Mouse (Mus musculus) heart, embryonic 14.5 days (tissue): ENCODE measurements around the gene Syne3. TPM values are rescaled to one million over a fixed set of nuclear protein-coding genes. Genes with fewer than 3 reads are reported as not detected.

Experiments
- ATAC-seq: fragments of 200-750 bp; cut with Nextera tagmentation; 2 replicates; pipeline ENCODE4 v1.8.0; 2017; ENCODE audit warnings: low read depth, moderate TSS enrichment; ENCODE audit not compliant: insufficient number of reproducible peaks, insufficient read depth, low FRiP score
- H3K27ac ChIP-seq, 2 experiments: fragments of 200-500 bp in 1 of 2; fragments of 300-500 bp in 1 of 2; sonication (generic) in 1 of 2; replicated peaks in 1 of 2; 2 replicates each; pipeline ENCODE4 v1.5.1; 2012 to 2014; ENCODE audit warnings: low read depth in 2 of 2, low read length in 2 of 2, control low read depth in 1 of 2, mild to moderate bottlenecking in 1 of 2, mixed read lengths in 1 of 2; ENCODE audit not compliant: control insufficient read depth in 1 of 2, insufficient read depth in 1 of 2
- H3K27me3 ChIP-seq: fragments of 300-500 bp; sonication (generic); 2 replicates; pipeline ENCODE4 v1.6.1; 2014; ENCODE audit warnings: mild to moderate bottlenecking, low read length, control low read depth; ENCODE audit not compliant: control insufficient read depth, insufficient read depth
- H3K36me3 ChIP-seq: fragments of 300-500 bp; sonication (generic); 2 replicates; pipeline ENCODE4 v1.6.1; 2014; ENCODE audit warnings: mild to moderate bottlenecking, control low read depth, low read length, mixed read lengths; ENCODE audit not compliant: control insufficient read depth, insufficient read depth
- H3K4me1 ChIP-seq, 2 experiments: fragments of 200-500 bp in 1 of 2; fragments of 300-500 bp in 1 of 2; sonication (generic) in 1 of 2; 2 replicates each; pipeline ENCODE4 v1.6.1; 2012 to 2014; ENCODE audit warnings: low read length in 2 of 2, control low read depth in 1 of 2, mixed read lengths in 1 of 2; ENCODE audit not compliant: control insufficient read depth in 2 of 2, insufficient read depth in 2 of 2
- H3K4me2 ChIP-seq: fragments of 300-500 bp; sonication (generic); 2 replicates; pipeline ENCODE4 v1.6.1; 2014; ENCODE audit warnings: mild to moderate bottlenecking, low read length
- H3K4me3 ChIP-seq, 2 experiments: fragments of 200-500 bp in 1 of 2; fragments of 300-500 bp in 1 of 2; sonication (generic) in 1 of 2; 2 replicates each; pipeline ENCODE4 v1.5.1; 2012 to 2014; ENCODE audit warnings: low read length in 2 of 2, mild to moderate bottlenecking in 2 of 2, control low read depth in 1 of 2, low read depth in 1 of 2, moderate library complexity in 1 of 2; ENCODE audit not compliant: control insufficient read depth in 1 of 2, insufficient read depth in 1 of 2
- H3K9ac ChIP-seq: fragments of 300-500 bp; sonication (generic); 2 replicates; pipeline ENCODE4 v1.6.1; 2014; ENCODE audit warnings: mild to moderate bottlenecking, low read length
- H3K9me3 ChIP-seq: fragments of 300-500 bp; sonication (generic); 2 replicates; pipeline ENCODE4 v1.6.1; 2016; ENCODE audit warnings: low read length, control low read depth; ENCODE audit not compliant: control insufficient read depth
- WGBS: fragments of 180-500 bp; shearing (Covaris S2); extraction: QIAGEN DNeasy Blood & Tissue Kit; methylation state at CpG from one replicate; pipeline ENCODE4 v1.1.7; 2014; 5-methylcytosine and 5-hydroxymethylcytosine counted together
- polyA plus RNA-seq: library from polyadenylated mRNA; unstranded; fragments of >200 nt; fragmentation: Nextera tagmentation; extraction: Ambion mirVana; gene quantifications from 2 replicates; pipeline ENCODE4 v1.2.1, GENCODE M21; 2014

Gene Syne3
- polyA plus RNA-seq, result 0.75 and 0.93 TPM in 2 replicates

GRCm38 (mm10) chr12:105009370-105010212 lies at the start of gene Syne3:
Gene Syne3, minus strand, starts transcription at chr12:105009809.
- WGBS, result 1% methylated on average over 58 of the region's 66 CpGs
- H3K36me3 ChIP-seq, result no peaks in the 10 kb centered on the region
- H3K4me3 ChIP-seq, result peak within 1 kb of the TSS; percentile 56 to 64
- ATAC-seq, result peak; percentile 70
- peak within 1 kb of the TSS; percentile 80 for H3K4me2 ChIP-seq
- H3K9ac ChIP-seq, result peak within 1 kb of the TSS; percentile 72
- no peaks in the 10 kb centered on the region for H3K9me3 ChIP-seq
- no peak within 1 kb of the TSS; a peak in 1 of 4 replicates for H3K27ac ChIP-seq
- peaks cover 31% of the 10 kb centered on the region for H3K27me3 ChIP-seq
- H3K4me1 ChIP-seq, result peaks cover 19% of the 10 kb centered on the region in 2 experiments

- Histone ChIP-seq H3K9ac (no peak overlapping the region), H3K4me3 (no peak overlapping the region), H3K36me3 (no peaks in the 10 kb centered on the region), H3K27ac (no peak overlapping the region), H3K9me3 (no peaks in the 10 kb centered on the region), H3K4me2 (no peak overlapping the region), H3K27me3 (no peaks in the 10 kb centered on the region), H3K4me1 (no peaks in the 10 kb centered on the region)
- WGBS, result 68% methylated on average over 6 of the region's 6 CpGs
- ATAC-seq, result no peak
Measured at GRCm38 (mm10) chr12:105055308-105055707, 45.7 kb upstream of the Syne3 start.

GRCm38 (mm10) chr12:105054041-105054440 lies 44.4 kb upstream of the Syne3 start:
- Histone ChIP-seq H3K27ac (no peak overlapping the region), H3K36me3 (no peaks in the 10 kb centered on the region), H3K9ac (no peak overlapping the region), H3K9me3 (no peaks in the 10 kb centered on the region), H3K4me2 (no peak overlapping the region), H3K27me3 (no peaks in the 10 kb centered on the region), H3K4me1 (no peaks in the 10 kb centered on the region), H3K4me3 (no peak overlapping the region)
- 89% methylated on average over 15 of the region's 15 CpGs for whole genome bisulfite sequencing
- ATAC-seq, result no peak

GRCm38 (mm10) chr12:105050898-105051297 lies 41.3 kb upstream of the Syne3 start:
- Histone ChIP-seq H3K4me3 (no peak overlapping the region), H3K4me2 (no peak overlapping the region), H3K36me3 (no peaks in the 10 kb centered on the region), H3K9ac (no peak overlapping the region), H3K27me3 (no peaks in the 10 kb centered on the region), H3K9me3 (no peaks in the 10 kb centered on the region), H3K27ac (no peak overlapping the region), H3K4me1 (no peaks in the 10 kb centered on the region)
- 11% methylated on average over 4 of the region's 4 CpGs for WGBS
- no peak for ATAC-seq

GRCm38 (mm10) chr12:105049813-105050212 lies 40.2 kb upstream of the Syne3 start:
- ATAC-seq, result no peak

GRCm38 (mm10) chr12:105048301-105048863 lies 38.8 kb upstream of the Syne3 start:
- Histone ChIP-seq H3K27ac (no peak overlapping the region), H3K9ac (no peak overlapping the region), H3K4me2 (no peak overlapping the region), H3K4me3 (no peak overlapping the region), H3K27me3 (no peaks in the 10 kb centered on the region), H3K4me1 (no peaks in the 10 kb centered on the region), H3K9me3 (no peaks in the 10 kb centered on the region), H3K36me3 (no peaks in the 10 kb centered on the region)
- ATAC-seq, result no peak
- 77% methylated on average over 17 of the region's 17 CpGs for WGBS

More at GRCm38 (mm10) chr12:105049813-105050212, 40.2 kb upstream of the Syne3 start:
- Histone ChIP-seq H3K27me3 (no peaks in the 10 kb centered on the region), H3K4me1 (no peaks in the 10 kb centered on the region), H3K4me2 (no peak overlapping the region), H3K4me3 (no peak overlapping the region), H3K9ac (no peak overlapping the region), H3K9me3 (no peaks in the 10 kb centered on the region), H3K36me3 (no peaks in the 10 kb centered on the region), H3K27ac (no peak overlapping the region)
- WGBS, result 72% methylated on average over 12 of the region's 12 CpGs

- Histone ChIP-seq H3K27me3 (no peaks in the 10 kb centered on the region), H3K36me3 (peaks cover 29% of the 10 kb centered on the region), H3K9me3 (no peaks in the 10 kb centered on the region), H3K27ac (no peak overlapping the region), H3K9ac (no peak overlapping the region), H3K4me1 (peaks cover 2 to 3% of the 10 kb centered on the region in 2 experiments), H3K4me3 (no peak overlapping the region), H3K4me2 (no peak overlapping the region)
- WGBS, result 77% methylated on average over 9 of the region's 9 CpGs
- no peak for ATAC-seq
Measured at GRCm38 (mm10) chr12:105044775-105045174, 35.2 kb upstream of the Syne3 start.
